In the genomic region with DNA sequence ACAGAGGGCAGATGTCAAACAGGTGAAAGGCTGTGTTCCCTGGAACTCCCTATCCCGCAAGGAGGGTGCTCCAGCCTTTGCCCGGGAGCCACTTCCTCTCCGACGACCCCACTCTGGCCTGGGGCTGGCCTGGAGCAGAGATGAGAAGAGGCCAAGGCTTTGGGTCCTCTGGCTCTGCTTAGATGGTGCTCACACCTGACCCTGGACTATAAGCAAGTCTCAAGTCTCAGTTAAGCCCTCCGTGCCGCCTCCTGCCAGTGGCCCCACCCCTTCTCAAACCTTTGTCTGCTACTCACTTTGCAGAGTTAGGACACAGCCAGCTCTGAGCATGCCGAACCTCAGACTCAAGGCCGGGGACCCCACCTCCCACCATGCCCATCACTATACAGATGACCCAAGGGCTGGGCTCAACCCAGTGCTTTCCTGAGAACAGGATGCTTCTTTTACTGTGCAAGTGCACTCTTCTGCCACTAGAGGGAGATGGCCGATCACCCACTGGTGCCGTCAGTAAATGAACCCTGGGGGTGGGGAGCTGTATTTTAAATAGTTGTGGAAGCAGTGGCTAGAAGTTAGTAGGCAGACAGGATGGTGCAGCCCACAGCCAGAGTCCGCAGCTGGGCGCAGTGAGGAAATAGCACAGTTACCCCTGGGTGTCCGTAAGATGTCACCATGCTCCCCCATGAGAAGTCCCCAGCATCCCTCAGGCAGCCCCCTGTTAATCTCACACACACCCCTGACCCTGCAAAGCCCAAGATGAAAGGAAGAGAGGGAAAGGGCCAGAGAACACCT, we compare ENCODE assay signal across 8 mouse cellular contexts. TPM values are rescaled to one million over a fixed set of nuclear protein-coding genes. Genes with fewer than 3 reads are reported as not detected.
DNase-seq lines count a peak whose midpoint lies in the region; ATAC-seq lines count a peak whose summit lies in the region.

No protein-coding gene starts in this region.

- DNase-seq in frontal cortex, postnatal 25 days (ENCODE audit: low spot score in 2 of 2) = no peak
- peak; percentile 46 for DNase-seq in c-Kit-positive CD71-negative TER-119-negative erythroid progenitor cells, embryonic 14.5 days (ENCODE audit: low read depth)
- DNase-seq in fibroblast of lung, adult 2 months (ENCODE audit: low read depth) = peak; percentile 6
- peak; percentile 35 to 38 for DNase-seq in layer of hippocampus, postnatal 36 days
- DNase-seq in lung, postnatal 25 days (ENCODE audit: low spot score) = peak; percentile 35
- peak; percentile 64 to 67 for DNase-seq in right cerebral cortex, postnatal 10 days (ENCODE audit: low spot score in 2 of 2)

- peak; percentile 74 for ATAC-seq in frontal cortex, adult (ENCODE audit: low TSS enrichment)
- peak; percentile 70 to 80 for ATAC-seq in hematopoietic stem cell, adult 5-6 weeks (replicated peaks in 1 of 2; ENCODE audit: insufficient read depth in 1 of 2, low FRiP score in 2 of 2, low TSS enrichment in 1 of 2, low read depth in 1 of 2, poor library complexity in 2 of 2, severe bottlenecking in 2 of 2)

RNA-seq across cellular contexts. Expression of a gene that starts 7.1 kb away (rescaled TPM):
- not detected in 2 replicates for total RNA-seq in hematopoietic stem cell, adult 5-6 weeks (2017)
- total RNA-seq in layer of hippocampus, postnatal 36 days (2021) = not detected

RNA-seq across cellular contexts. Expression of a gene that starts 13.1 kb away (rescaled TPM):
- total RNA-seq in hematopoietic stem cell, adult 5-6 weeks (2017) = 95.7 and 170 TPM in 2 replicates
- 10 to 100 TPM; 20.2 to 21.4 TPM for total RNA-seq in layer of hippocampus, postnatal 36 days (2021)

RNA-seq across cellular contexts. Expression of a gene that starts 22.0 kb away (rescaled TPM):
- total RNA-seq in hematopoietic stem cell, adult 5-6 weeks (2017) = not detected in 2 replicates
- total RNA-seq in layer of hippocampus, postnatal 36 days (2021) = 1 to 10 TPM in 1 of 2 experiments, not detected in 1; 1.3 TPM

RNA-seq across cellular contexts. Expression of a gene that starts 45.1 kb away (rescaled TPM):
- total RNA-seq in hematopoietic stem cell, adult 5-6 weeks (2017) = not detected in 2 replicates
- not detected for total RNA-seq in layer of hippocampus, postnatal 36 days (2021)

Comparison
In these comparisons a context has a peak if more than half of its experiments do, and no peak if none do; other contexts are left out.
1. DNase-seq: peak in c-Kit-positive CD71-negative TER-119-negative erythroid progenitor cells, embryonic 14.5 days (single experiment), fibroblast of lung, adult 2 months (single experiment), layer of hippocampus, postnatal 36 days (2 of 2), lung, postnatal 25 days (single experiment) and right cerebral cortex, postnatal 10 days (2 of 2); none in frontal cortex, postnatal 25 days (0 of 2).